Mouse (Mus musculus) liver, postnatal 0 days (tissue): ENCODE data around the gene Sept1.

Experiments used
- CTCF ChIP-seq: sonication (generic); IDR thresholded peaks from 2 replicates; pipeline ENCODE4 v1.5.1; 2016; ENCODE audit warnings: antibody characterized with exemption, low read depth
- EP300 ChIP-seq: IDR thresholded peaks from 2 replicates; pipeline ENCODE4 v1.6.1; 2016; ENCODE audit warnings: antibody characterized with exemption, low read depth, mild to moderate bottlenecking

DNA sequence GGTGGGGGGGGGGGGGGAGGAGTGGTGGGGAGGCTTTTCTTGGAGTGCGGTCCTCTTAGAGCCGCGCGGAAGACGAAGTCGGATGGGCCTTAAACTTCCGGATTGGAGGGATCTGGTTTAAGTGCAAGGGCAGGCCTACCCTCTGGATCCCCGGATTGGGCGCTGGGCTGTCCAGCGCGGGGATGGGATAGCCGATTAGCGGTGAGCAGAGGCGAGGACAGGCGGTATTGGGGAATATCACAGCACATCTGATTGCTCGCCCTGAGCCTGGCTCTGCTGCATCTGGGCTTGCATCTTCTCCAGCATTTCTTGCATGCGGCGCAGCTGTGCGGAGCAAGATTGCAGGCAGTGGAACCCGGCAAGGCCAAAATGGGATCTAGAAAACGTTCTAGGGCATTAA, 18.4 kb downstream of the Sept1 start:
- no peak for TF ChIP-seq CTCF
- no peak for TF ChIP-seq EP300
